Mouse (Mus musculus) c-Kit-positive CD71-positive TER-119-positive erythroid progenitor cells, embryonic 14.5 days (primary cell): ENCODE measurements around the gene Cyp2c40.
"Not testable (repeated sequence)": the region's sequence is repeated elsewhere in the genome, so short reads cannot be mapped to it uniquely, and the experiment has no call there.

Source experiments
- DNase-seq: peaks from one replicate; pipeline ENCODE4 v3.0.0-alpha.2; 2013; ENCODE audit warnings: low spot score

The Cyp2c40 gene

GRCm38 (mm10) chr19:39812714-39813113 is at the start of gene Cyp2c40:
TSS of gene Cyp2c40 (minus strand) at chr19:39812814.
- DNase-seq = not testable (repeated sequence)

GRCm38 (mm10) chr19:39820931-39821330 is 8.3 kb upstream of the Cyp2c40 start:
- not testable (repeated sequence) for DNase-seq

- DNase-seq = not testable (repeated sequence)
Measured at GRCm38 (mm10) chr19:39816400-39816799, 3.8 kb upstream of the Cyp2c40 start.

GRCm38 (mm10) chr19:39815991-39816390 is 3.4 kb upstream of the Cyp2c40 start:
- not testable (repeated sequence) for DNase-seq

- not testable (repeated sequence) for DNase-seq
Measured at GRCm38 (mm10) chr19:39785458-39785857, 27.2 kb downstream of the Cyp2c40 start.

GRCm38 (mm10) chr19:39745357-39745756 is 67.3 kb downstream of the Cyp2c40 start:
- no peak for DNase-seq

- not testable (repeated sequence) for DNase-seq
Measured at GRCm38 (mm10) chr19:39744361-39744760, 68.3 kb downstream of the Cyp2c40 start.

- DNase-seq = no peak
Measured at GRCm38 (mm10) chr19:39740920-39741319, 71.7 kb downstream of the Cyp2c40 start, which contains the start of gene Cyp2c68. TSS of gene Cyp2c68 (minus strand) at chr19:39741054.
